Mouse (Mus musculus): Measurements from ENCODE around the gene Ppm1l. TPM values are rescaled to one million over a fixed set of nuclear protein-coding genes. Genes with fewer than 3 reads are reported as not detected.

Ppm1l gene
- total RNA-seq (2015; ENCODE audit: low replicate concordance) (27.2 and 28.5 TPM in 2 replicates), total RNA-seq (2017; ENCODE audit: low replicate concordance) (29.4 and 32.6 TPM in 2 replicates)

- ATAC-seq (replicated peaks; ENCODE audit: low FRiP score, poor library complexity, severe bottlenecking) = peak; percentile 72
Observed at GRCm38 (mm10) chr3:69316391-69317195, at the start of gene Ppm1l. TSS of gene Ppm1l (plus strand) at chr3:69316861.

GRCm38 (mm10) chr3:69271812-69272211, 44.8 kb upstream of the Ppm1l start:
- no peak for ATAC-seq (replicated peaks; ENCODE audit: low FRiP score, poor library complexity, severe bottlenecking)

GRCm38 (mm10) chr3:69274018-69274663, 42.5 kb upstream of the Ppm1l start:
- no peak for ATAC-seq (replicated peaks; ENCODE audit: low FRiP score, poor library complexity, severe bottlenecking)

DNA sequence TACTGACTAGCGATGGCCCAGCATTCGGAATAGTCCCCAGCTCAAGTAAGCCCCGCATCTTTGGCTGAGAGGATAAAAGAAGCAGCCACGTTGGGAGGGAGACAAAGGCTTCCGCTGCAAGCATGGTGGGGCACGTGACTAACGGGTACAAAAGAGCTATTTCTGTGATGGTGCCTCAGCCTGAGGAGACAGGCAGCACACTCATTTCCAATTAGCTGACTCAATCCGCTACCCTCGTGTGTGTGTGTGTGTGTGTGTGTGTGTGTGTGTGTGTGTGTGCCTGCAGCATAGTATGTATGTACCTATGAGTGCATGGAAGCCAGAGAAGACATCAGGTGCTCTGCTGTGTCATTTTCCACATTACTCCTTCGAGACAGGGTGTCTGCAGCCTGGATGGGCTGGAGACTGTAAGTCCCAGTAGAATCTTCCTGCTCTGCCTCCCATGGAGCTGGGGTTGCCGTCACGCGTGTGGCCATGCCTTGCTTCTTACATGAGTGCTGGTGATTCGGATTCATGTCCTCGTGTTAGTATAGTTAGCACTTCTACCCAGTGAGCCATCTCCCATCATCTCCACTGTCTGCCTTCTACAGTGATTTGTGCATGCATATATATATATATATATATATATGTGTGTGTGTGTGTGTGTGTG, 41.9 kb upstream of the Ppm1l start:
- ATAC-seq (replicated peaks; ENCODE audit: low FRiP score, poor library complexity, severe bottlenecking) = no peak

DNA sequence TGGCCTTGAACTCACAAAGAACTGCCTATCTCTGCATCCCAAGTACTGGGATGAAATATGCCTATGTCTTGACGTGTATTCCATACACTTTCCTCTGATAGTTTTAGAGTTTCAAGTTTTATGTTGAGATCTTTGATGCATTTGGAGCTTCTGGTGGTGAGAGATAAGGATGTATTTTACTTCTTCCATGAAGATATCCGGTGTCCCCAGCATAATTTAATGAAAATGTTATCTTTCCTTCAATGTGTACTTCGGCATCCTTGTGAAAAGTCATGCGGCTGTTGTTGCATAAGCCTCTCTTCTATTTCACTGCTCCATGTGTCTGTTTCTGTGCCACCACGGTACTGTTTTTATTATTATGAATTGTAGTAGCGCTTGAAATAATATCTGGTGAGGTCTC, 38.0 kb upstream of the Ppm1l start:
- peak; percentile 52; the same call in 1 of the 2 replicates for ATAC-seq (replicated peaks; ENCODE audit: low FRiP score, poor library complexity, severe bottlenecking)

DNA sequence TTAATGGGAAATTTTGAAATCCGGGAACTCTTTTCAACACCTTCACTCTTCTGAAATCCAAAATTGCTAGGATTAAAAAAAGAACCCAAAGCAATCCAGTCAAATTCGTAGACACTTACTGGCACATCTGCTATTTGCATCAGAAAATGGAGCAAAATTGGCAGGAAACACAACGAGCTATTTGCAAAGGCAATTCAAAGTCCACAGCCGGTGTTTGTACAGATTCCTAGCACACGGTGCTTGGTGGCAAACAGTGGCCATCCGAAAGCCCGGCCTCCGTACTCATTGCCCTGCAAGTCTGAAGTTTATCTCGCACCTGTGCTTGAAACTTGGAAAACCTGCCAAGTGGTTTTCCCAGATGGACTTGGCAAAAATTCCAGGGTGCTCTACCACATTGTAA, 34.3 kb upstream of the Ppm1l start:
- no peak for ATAC-seq (replicated peaks; ENCODE audit: low FRiP score, poor library complexity, severe bottlenecking)

- ATAC-seq (replicated peaks; ENCODE audit: low FRiP score, poor library complexity, severe bottlenecking) = no peak
Observed at GRCm38 (mm10) chr3:69283085-69283847, 33.4 kb upstream of the Ppm1l start.

DNA sequence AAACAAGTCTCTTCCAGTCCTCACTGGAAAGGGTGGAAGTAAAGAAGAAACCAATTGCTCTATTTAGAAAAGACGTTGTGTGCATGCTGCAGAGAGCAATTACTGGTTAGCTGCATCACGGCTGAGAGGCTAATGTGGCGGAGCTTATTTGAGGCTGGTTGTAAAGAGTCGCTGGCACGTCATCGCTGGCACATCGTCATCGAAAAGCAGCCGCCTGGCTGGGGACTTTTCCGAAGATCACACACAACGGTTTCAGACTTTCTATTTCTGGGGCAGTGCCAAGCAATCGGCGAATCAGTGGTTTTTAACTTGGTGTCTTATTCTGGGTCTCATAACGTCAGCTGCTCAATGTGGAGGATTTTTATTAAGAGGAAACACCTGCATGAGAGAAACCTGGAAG, 26.8 kb upstream of the Ppm1l start:
- no peak for ATAC-seq (replicated peaks; ENCODE audit: low FRiP score, poor library complexity, severe bottlenecking)

DNA sequence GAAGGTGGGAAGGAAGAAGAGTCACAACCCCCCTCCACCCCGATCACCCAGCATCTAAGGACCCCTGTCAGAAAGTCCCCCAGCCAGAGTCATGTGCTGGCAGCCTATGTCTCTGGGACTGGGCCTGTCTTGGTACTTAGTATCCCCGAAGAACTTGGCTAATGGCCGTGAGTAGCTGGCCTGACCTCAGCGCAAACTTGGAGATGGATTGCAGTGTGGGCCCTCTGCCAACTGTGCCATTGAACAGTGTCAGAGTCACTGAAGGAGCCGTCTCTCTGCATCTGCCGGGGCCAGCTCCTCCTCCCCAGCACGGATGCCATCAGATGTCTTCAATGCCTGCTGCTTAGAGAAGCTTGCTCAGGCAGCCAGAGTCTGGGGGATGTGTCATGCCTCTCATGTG, 26.4 kb upstream of the Ppm1l start:
- no peak for ATAC-seq (replicated peaks; ENCODE audit: low FRiP score, poor library complexity, severe bottlenecking)

GRCm38 (mm10) chr3:69290844-69291243, 25.8 kb upstream of the Ppm1l start:
- ATAC-seq (replicated peaks; ENCODE audit: low FRiP score, poor library complexity, severe bottlenecking) = no peak

GRCm38 (mm10) chr3:69292628-69293027, 24.0 kb upstream of the Ppm1l start:
- ATAC-seq (replicated peaks; ENCODE audit: low FRiP score, poor library complexity, severe bottlenecking) = no peak

DNA sequence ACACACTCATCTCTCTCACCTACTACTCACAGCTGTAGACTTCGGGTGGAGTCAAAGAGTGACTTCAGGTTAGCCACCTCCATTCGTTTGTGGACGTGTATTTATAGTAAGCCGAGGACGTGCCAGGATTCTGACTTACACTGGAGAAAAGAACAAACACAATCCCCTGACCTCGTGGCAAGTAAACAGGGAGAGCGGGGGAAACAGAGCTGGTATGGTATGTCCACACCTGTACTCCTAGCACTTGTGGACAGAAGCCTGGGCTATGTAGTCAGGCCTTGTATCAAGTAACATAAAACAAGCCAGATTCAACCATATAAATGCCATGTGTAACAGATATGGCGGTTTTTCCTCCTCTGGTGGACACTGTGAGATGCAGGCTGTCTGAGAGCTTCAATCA, 20.4 kb upstream of the Ppm1l start:
- no peak for ATAC-seq (replicated peaks; ENCODE audit: low FRiP score, poor library complexity, severe bottlenecking)

DNA sequence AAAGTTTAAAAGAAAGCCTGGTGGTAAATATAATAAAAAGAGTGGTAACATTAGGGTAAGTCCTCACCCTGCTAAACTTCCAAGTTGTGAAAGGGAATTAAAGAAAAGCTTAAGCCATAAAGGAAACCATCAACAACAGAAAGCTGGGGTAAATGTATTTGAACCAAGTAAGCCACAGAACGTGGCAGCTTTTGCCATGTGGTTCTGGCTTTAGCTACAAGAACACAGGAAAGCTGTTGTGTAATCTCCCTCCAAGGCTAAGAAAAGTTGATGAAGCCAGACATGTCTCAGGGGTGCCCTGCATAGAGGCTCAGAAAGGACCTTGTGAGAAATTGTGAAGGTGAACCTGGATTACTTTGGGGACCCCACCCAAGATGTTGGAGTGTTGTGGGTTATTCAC, 16.5 kb upstream of the Ppm1l start:
- ATAC-seq (replicated peaks; ENCODE audit: low FRiP score, poor library complexity, severe bottlenecking) = no peak

- peak; percentile 18 for ATAC-seq (replicated peaks; ENCODE audit: low FRiP score, poor library complexity, severe bottlenecking)
Observed at GRCm38 (mm10) chr3:69315810-69316390, 761 bp upstream of the Ppm1l start.

DNA sequence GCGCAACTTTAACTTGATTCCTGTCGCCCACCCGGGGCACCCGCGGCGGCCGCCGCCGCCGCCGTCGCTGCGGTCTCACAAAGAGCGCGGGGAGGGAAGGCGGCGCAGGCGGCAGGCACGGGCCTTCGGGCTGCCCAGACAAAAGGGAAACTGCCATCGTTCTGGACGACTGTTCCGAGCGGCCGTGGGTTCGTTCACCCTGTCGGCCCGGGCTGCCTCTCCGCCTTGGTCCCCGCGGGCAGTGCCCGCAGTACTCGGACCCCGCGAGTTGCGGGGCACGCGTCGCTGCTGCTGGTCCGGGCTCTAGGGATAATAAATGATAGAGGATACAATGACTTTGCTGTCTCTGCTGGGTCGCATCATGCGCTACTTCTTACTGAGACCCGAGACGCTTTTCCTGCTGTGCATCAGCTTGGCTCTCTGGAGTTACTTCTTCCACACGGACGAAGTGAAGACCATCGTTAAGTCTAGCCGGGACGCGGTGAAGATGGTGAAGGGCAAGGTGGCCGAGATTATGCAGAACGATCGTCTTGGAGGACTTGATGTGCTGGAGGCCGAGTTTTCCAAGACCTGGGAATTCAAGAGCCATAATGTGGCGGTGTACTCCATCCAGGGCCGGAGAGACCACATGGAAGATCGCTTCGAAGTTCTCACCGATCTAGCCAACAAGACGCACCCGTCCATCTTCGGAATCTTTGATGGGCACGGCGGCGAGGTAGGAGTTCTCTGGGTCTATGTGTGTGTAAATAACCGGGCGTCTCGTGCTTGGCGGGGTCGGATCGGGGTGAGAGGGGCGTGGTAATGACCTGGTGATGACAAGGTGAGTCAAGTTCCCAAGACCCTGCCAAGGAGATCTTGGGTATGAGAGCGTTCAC, 827 bp downstream of the Ppm1l start:
- 0 out of 2 replicates have a peak, but pooled peaks have one; percentile 7 for ATAC-seq (replicated peaks; ENCODE audit: low FRiP score, poor library complexity, severe bottlenecking)

DNA sequence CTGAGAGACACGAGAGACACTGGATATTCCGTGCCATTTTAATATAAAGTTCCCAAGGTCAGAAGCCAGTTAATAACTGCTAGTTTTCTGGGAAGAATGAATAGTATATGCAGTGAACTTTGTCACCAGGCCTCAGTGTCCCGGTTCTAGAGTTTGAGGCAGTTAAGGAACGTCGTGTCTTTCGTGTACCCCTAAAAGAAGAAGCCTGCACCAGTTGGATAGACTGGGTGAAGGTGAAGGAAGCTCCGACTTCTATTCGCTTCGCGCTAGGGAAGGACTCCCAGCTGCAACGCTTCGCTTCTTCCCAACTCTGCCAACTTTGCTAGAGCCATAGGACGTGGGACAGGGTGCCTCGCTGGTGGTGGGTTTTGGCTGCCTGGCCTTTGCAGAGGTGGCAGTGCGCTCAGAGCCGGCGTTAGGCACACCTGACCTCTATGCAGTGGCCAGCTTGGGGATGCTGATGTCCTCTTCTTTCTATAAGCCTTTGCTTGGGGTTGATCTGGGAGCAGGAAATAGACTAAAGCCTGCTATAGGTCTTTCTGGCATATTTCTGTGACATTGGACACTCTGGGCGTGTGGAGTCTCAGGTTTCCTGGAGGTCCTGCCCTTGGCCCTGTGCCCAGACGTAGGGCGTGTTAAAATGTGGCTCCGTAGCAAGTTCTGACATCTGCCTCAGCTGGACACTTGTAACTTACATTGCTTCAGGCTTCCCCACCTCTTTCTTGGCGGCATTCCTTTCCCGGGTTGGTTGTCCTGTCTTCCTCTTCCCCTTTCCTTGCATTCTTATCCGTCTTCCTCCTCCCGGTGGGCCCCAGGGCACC, 1.7 kb downstream of the Ppm1l start:
- ATAC-seq (replicated peaks; ENCODE audit: low FRiP score, poor library complexity, severe bottlenecking) = peak; percentile 61

DNA sequence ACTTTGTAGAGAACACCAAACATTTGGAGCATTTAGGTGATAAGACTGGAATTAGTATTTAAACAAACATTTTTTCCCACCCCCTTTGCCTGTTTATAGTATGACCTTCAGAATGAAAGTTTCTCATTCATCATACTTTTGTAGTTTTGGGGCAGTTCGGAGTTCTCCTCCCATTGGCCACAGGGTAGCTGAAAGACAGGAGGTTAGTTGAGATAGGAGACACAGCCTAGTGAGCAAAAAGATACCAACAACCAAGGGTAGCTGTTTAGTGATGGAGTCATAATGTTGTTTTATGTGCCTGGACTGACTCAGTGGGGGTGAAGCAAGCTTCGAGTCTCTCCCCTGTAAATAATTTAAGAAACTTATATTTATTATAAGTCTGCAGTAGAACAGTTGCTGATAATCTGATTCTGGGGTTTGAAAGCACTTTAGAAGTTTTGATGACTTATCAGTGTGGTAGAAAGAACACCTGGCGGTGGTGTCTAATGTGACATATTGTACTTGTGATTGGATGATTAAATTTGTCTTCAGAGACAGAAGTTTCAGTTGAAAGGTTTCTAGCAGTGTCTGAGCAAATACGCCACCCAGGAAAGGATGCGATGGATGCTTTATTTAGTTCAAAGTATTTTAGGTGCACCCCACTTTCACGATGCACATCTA, 2.5 kb downstream of the Ppm1l start:
- ATAC-seq (replicated peaks; ENCODE audit: low FRiP score, poor library complexity, severe bottlenecking) = peak; percentile 62
